Mouse (Mus musculus): ENCODE measurements around the gene Usmg5.
"Not testable (repeated sequence)": the region's sequence is repeated elsewhere in the genome, so short reads cannot be mapped to it uniquely, and the experiment has no call there.

The Usmg5 gene

GRCm38 (mm10) chr19:47090550-47091156, at the start of gene Usmg5, which contains the start of gene Pdcd11:
Gene Usmg5 (minus strand): TSS chr19:47090647.
Gene Pdcd11 (plus strand): TSS chr19:47090768.
- peak; percentile 95 for DNase-seq

- not testable (repeated sequence) for DNase-seq
Observed at GRCm38 (mm10) chr19:47139611-47140010, 49.2 kb upstream of the Usmg5 start.

- no peak for DNase-seq
Observed at GRCm38 (mm10) chr19:47137771-47138421, 47.4 kb upstream of the Usmg5 start, which contains the start of gene Calhm2. Gene Calhm2 (minus strand): TSS chr19:47138294.

GRCm38 (mm10) chr19:47137051-47137581, 46.7 kb upstream of the Usmg5 start:
- DNase-seq = peak; percentile 25

- DNase-seq = no peak
Observed at GRCm38 (mm10) chr19:47136170-47136569, 45.7 kb upstream of the Usmg5 start.

GRCm38 (mm10) chr19:47135568-47135967, 45.1 kb upstream of the Usmg5 start:
- no peak for DNase-seq

GRCm38 (mm10) chr19:47133161-47133560, 42.7 kb upstream of the Usmg5 start:
- no peak for DNase-seq

- DNase-seq = no peak
Observed at GRCm38 (mm10) chr19:47130551-47131125, 40.2 kb upstream of the Usmg5 start.

GRCm38 (mm10) chr19:47128835-47129234, 38.4 kb upstream of the Usmg5 start:
- no peak for DNase-seq

- no peak for DNase-seq
Observed at GRCm38 (mm10) chr19:47128164-47128563, 37.7 kb upstream of the Usmg5 start.

GRCm38 (mm10) chr19:47122802-47123201, 32.4 kb upstream of the Usmg5 start:
- no peak for DNase-seq

- peak; percentile 17 for DNase-seq
Observed at GRCm38 (mm10) chr19:47121054-47121453, 30.6 kb upstream of the Usmg5 start.

GRCm38 (mm10) chr19:47118634-47119033, 28.2 kb upstream of the Usmg5 start:
- DNase-seq = no peak

- no peak for DNase-seq
Observed at GRCm38 (mm10) chr19:47104641-47105271, 14.3 kb upstream of the Usmg5 start.

- no peak for DNase-seq
Observed at GRCm38 (mm10) chr19:47101080-47101479, 10.6 kb upstream of the Usmg5 start.

GRCm38 (mm10) chr19:47089718-47090525, 525 bp downstream of the Usmg5 start:
- DNase-seq = peak; percentile 27

GRCm38 (mm10) chr19:47088226-47088625, 2.2 kb downstream of the Usmg5 start:
- DNase-seq = no peak

- DNase-seq = peak; percentile 71
Observed at GRCm38 (mm10) chr19:47067924-47068611, 22.4 kb downstream of the Usmg5 start.

- peak; percentile 96 for DNase-seq
Observed at GRCm38 (mm10) chr19:47067096-47067882, 23.2 kb downstream of the Usmg5 start, which contains the start of gene Taf5. Gene Taf5 (plus strand): TSS chr19:47067746.

- DNase-seq = no peak
Observed at GRCm38 (mm10) chr19:47065860-47066259, 24.6 kb downstream of the Usmg5 start.

- DNase-seq = no peak
Observed at GRCm38 (mm10) chr19:47057684-47058083, 32.8 kb downstream of the Usmg5 start.
